Mouse (Mus musculus): ENCODE measurements around the gene Tyrobp. TPM values are rescaled to one million over a fixed set of nuclear protein-coding genes. Genes with fewer than 3 reads are reported as not detected.

Tyrobp gene
- 10 to 100 TPM; 11.9 to 22.2 TPM for total RNA-seq (2021)
- long read RNA-seq, experiment 1, transcript Tyrobp-202 (5 exons, 597 nt) = major isoform, 8 of 11 reads
- long read RNA-seq, experiment 1, partial matches to known transcripts = 1 of 11 reads
- long read RNA-seq, experiment 1, other reads (novel, unspliced or antisense) = 1 of 11 reads
- long read RNA-seq, experiment 2, partial matches to known transcripts = 0 of 3 reads
- long read RNA-seq, experiment 2, other reads (novel, unspliced or antisense) = 0 of 3 reads

- no peak for DNase-seq
Measured at GRCm38 (mm10) chr7:30413596-30413995, at the start of gene Tyrobp. TSS of gene Tyrobp (plus strand) at chr7:30413760.

- DNase-seq = no peak
Measured at GRCm38 (mm10) chr7:30367466-30367865, 46.1 kb upstream of the Tyrobp start.

GRCm38 (mm10) chr7:30373501-30373962 lies 40.0 kb upstream of the Tyrobp start:
- peak; percentile 81 for DNase-seq

- no peak for DNase-seq
Measured at GRCm38 (mm10) chr7:30380061-30380460, 33.5 kb upstream of the Tyrobp start.

GRCm38 (mm10) chr7:30384106-30384505 lies 29.5 kb upstream of the Tyrobp start:
- DNase-seq = no peak

GRCm38 (mm10) chr7:30392746-30393520 lies 20.6 kb upstream of the Tyrobp start:
- no peak for DNase-seq

GRCm38 (mm10) chr7:30393631-30394030 lies 19.9 kb upstream of the Tyrobp start:
- DNase-seq = no peak

- DNase-seq = no peak
Measured at GRCm38 (mm10) chr7:30394379-30394778, 19.2 kb upstream of the Tyrobp start.

GRCm38 (mm10) chr7:30394871-30395270 lies 18.7 kb upstream of the Tyrobp start:
- no peak for DNase-seq

- no peak for DNase-seq
Measured at GRCm38 (mm10) chr7:30399671-30400070, 13.9 kb upstream of the Tyrobp start.

GRCm38 (mm10) chr7:30402343-30402742 lies 11.2 kb upstream of the Tyrobp start:
- DNase-seq = no peak

GRCm38 (mm10) chr7:30408639-30409038 lies 4.9 kb upstream of the Tyrobp start:
- no peak for DNase-seq

- no peak for DNase-seq
Measured at GRCm38 (mm10) chr7:30409789-30410188, 3.8 kb upstream of the Tyrobp start.

GRCm38 (mm10) chr7:30411023-30411422 lies 2.5 kb upstream of the Tyrobp start:
- no peak for DNase-seq

GRCm38 (mm10) chr7:30412735-30413147 lies 819 bp upstream of the Tyrobp start:
- DNase-seq = no peak

- DNase-seq = no peak
Measured at GRCm38 (mm10) chr7:30417856-30418255, 4.3 kb downstream of the Tyrobp start.

- no peak for DNase-seq
Measured at GRCm38 (mm10) chr7:30419561-30420499, 6.3 kb downstream of the Tyrobp start, which contains the start of gene Hcst. TSS of gene Hcst (minus strand) at chr7:30419854.

GRCm38 (mm10) chr7:30420673-30421072 lies 7.1 kb downstream of the Tyrobp start:
- DNase-seq = no peak

- DNase-seq = peak; percentile 44
Measured at GRCm38 (mm10) chr7:30421175-30421889, 7.8 kb downstream of the Tyrobp start, which contains the start of gene Nfkbid. TSS of gene Nfkbid (plus strand) at chr7:30421732.

- DNase-seq = peak; percentile 71
Measured at GRCm38 (mm10) chr7:30421890-30422435, 8.4 kb downstream of the Tyrobp start.

- no peak for DNase-seq
Measured at GRCm38 (mm10) chr7:30422560-30422959, 9.0 kb downstream of the Tyrobp start.
